Mouse (Mus musculus) layer of hippocampus, adult 8-10 months (tissue): ENCODE results near the gene Enah. TPM values are rescaled to one million over a fixed set of nuclear protein-coding genes. Genes with fewer than 3 reads are reported as not detected.

Source experiments
- DNase-seq, 2 experiments: peaks; one replicate each; pipeline ENCODE4 v3.0.0; 2022; ENCODE audit warnings: low spot score in 2 of 2
- total RNA-seq, 4 experiments: library from RNA; stranded (reverse); gene quantifications; 2 replicates each; pipeline ENCODE4 v1.2.4; 2022

The Enah gene
- total RNA-seq, 4 experiments from 2014 or later, result 174 to 214 (median 191) TPM

DNA sequence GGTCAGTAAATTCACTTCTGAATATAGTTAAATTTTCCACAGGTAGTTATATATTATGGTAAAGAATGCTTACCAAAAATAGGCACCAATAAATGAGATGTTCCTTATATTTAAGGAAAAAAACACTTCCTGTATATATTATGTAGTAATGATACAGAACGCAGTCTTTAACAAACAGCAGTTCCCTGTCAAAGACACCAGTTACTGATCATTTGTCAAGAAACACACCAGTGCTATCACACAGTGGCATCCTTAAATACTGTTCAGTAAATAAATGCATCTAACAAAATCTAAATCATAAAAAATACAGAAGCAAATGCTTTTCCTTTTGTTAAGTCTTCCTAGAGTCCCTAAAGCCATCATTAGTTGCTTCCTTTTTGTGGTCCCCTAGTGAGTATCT lies 54.5 kb downstream of the Enah start:
- no peak for DNase-seq

DNA sequence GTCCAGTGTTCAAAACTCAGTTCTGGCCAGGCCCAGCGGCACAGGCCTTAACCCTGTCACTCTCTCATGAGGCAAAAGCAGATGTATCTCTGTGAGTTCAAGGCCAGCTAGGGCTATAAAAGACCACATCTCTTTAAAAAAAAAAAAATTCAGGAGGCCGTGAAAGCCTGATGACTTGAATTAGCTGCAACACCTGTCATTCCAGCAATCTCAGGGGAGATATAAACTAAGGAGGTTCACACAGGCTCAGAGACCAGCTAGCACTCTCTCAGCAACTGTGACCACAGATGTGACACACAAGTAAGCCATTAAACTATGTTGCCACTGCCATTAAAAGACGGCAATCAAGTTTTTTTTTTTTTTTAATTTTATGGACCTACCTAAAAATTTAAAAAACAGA lies 56.0 kb downstream of the Enah start:
- no peak for DNase-seq

DNA sequence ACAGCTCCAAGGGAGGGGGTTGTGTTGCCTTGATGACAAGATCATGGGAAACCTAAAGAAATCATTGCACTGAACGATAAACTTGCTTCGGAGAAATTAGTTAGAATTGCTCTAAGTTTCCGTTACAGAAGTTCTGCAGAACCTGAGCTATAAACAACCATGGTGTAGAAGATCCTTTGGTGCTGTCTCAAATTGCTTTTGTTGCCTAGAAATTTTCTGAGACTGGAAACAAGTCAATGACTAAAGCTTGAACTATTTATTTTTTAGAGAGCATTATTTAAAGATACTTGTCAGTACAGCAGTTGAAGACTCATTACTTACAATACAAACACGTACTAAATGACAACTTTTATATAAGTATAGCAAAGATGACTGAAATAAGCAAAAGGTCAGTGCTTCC lies 56.4 kb downstream of the Enah start:
- no peak for DNase-seq

DNA sequence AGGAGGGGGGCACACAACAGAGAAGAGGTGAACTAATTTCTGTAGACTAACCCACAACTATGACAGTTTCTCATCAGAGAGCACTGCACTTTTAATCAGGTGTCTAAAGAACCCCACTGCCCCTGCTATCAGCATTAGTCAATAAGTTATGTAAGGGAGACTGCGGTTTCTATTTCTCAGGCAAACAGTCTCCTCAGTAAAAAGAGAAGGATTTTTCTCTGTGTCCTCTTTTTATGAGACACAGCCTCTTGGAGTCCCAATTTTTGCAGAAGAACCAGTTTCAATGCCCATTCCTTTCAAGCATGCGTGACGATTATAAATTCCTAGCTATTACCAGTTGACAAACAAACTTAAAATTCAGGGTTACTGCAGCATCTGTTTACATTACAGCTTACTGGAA lies 59.4 kb downstream of the Enah start:
- DNase-seq, result no peak

DNA sequence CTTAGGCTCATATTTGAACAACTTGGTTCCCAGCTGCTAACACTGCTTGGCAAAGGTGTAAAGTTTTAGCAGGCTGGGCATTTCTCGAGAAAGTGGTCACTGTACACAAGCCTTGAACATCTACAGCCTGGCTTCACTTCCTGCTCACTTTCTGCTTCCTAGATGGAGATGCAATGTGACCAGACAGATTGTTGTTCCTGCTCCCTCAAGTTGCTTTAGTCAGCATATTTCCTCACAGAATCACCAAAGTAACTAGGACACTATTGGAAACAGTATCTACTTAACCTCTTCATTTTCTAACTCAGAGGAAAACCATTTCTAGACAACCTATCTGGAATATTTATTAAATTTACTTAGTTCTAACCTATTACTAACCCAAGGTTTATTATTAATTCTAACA lies 61.4 kb downstream of the Enah start:
- no peak for DNase-seq

DNA sequence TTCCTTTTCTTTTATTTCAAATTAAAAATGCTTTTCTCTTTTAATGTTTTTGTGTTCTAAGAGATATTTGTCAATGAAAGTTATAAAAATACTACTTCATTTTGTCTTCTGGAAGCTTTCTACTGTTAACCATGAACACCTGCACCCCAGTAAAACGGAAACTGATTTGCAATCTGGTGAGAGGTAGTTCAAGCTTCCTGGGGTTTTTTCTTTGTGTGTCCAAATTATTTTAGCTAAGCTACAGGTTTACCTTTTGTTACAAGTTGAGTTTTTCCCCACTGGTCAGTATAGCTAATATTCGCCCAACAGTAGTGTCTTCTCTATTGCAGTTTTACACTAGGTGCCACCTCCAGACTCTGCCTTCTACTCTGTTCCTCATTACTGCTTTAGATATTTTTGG lies 62.1 kb downstream of the Enah start:
- no peak for DNase-seq

DNA sequence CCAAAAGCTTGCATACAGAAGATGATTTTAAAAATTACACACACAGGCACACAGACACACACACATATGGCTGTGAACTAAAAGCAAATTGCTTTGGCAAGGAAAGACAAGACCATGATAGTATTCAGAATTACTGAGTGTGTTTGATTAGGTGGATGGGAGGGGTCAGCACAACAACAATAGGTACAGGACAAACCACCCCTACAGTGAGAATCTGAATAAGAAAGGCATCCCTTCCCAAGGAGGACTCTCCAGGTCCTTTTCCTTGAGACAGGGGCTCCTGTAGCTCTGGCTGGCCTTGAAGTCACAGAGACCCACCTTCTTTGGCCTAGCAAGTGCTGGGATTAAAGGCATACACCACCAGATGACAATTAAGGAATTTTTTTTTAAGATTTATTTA lies 66.2 kb downstream of the Enah start:
- DNase-seq, result no peak

DNA sequence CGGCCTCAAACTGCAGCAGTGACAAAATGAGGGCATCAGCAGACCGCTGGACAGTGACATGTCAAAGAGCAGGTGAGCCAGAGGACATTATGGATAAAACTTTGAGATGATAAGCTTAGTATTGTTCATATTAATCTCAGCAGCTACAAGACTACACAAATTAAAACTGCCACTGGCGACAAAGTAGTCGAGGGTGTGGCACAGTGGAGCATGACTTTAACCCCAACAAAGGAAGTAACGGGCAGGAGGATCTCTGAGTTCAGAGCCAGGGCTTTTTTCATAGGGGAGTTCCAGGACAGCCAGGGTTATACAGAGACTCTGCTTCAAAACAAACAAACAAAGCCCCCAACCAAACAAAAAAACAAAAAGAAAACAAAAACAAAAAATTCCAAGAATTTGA lies 68.5 kb downstream of the Enah start:
- no peak for DNase-seq

DNA sequence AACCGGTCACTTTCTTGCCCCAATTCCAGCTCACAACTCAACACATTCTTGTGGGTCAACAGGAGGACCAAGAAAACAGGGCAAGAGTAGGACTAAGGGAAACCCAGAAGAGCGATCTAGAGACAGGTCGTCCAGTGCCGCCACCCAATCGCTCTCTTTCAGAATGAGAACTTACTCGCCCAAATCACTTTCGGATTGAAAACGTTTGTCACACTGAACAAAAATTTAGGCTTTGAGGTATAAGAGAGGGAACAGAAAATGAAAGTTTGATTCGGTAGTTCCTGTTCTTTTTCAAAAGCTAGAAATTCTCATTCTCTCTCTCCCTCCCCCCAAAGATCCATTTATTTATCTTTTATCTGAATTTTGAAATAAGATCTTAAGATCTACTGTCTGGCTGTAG lies 69.1 kb downstream of the Enah start:
- DNase-seq, result no peak

DNA sequence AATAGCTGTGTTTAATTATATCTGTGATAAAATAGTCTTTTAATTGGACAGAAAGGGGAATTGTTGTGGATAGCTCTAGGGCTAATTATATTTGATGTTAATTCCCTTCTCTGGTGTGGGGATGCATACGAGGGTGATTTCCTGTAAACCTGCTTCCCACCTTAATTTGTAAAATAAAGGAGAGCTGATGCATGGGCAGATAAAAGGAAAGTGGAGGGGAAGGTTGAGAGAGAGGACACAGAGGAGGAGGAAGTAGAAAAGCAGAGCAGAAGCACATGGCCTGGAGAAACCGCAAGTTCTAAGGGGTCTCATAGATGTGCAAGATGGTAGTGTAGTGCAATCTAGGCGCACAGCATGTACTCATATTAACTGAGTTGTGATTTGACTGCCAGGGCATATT lies 71.6 kb downstream of the Enah start:
- no peak for DNase-seq

DNA sequence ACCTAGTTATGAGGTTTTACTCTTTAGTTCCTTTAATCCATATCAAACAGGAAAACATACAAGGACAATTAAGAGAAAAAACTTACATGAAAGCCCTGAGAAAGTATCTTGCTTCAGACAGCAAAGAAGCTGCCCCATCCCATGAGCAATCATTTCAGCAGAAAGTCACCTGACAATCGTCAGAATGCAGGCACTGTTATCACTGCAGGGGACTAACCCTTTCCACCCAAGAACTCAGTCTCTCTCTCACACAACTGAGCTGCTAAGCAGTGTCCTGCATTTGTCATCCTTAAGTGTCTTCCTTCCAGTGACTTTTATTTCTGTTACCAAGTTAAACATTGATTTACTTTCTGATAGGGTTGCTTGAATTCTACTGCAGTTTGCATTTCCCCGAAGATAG lies 82.7 kb downstream of the Enah start:
- no peak for DNase-seq

DNA sequence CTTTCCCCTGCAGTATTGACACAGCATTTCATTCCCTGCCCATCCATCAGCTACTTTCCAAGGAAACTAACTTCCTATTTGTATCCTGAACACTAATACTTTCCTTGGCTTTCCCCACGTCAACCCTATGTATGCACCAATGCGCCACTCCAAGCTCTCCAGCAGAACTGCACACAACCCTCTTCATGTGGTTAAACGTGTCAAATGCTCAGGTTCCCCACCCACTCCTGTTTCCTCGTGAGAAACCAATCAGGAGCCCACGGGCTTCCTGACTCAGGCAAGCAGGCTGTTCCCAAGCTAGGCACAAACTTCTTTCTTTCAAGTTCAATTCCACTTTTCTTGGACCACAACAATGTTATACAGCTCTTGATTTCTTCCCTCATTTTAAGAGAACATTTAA lies 91.4 kb downstream of the Enah start:
- no peak for DNase-seq

DNA sequence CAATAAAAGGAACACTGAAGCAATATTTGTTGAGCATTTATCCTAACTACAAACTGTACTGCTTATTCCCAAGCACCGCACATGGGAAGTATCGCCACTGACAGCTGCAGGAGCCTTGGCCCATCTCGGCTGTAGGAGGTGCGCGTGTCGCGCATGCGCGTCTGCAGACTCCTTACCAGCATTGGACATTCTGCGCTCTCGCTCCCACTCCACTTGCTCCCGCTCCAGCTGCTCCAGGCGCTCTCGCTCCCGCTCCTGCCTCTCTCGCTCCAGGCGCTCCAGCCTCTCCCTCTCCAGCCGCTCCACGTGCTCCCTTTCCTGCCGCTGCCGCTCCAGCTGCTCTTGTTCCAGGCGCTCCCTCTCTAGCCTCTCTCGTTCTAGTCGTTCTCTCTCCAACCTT lies 96.4 kb downstream of the Enah start:
- peak; percentile 22 to 47 for DNase-seq

DNA sequence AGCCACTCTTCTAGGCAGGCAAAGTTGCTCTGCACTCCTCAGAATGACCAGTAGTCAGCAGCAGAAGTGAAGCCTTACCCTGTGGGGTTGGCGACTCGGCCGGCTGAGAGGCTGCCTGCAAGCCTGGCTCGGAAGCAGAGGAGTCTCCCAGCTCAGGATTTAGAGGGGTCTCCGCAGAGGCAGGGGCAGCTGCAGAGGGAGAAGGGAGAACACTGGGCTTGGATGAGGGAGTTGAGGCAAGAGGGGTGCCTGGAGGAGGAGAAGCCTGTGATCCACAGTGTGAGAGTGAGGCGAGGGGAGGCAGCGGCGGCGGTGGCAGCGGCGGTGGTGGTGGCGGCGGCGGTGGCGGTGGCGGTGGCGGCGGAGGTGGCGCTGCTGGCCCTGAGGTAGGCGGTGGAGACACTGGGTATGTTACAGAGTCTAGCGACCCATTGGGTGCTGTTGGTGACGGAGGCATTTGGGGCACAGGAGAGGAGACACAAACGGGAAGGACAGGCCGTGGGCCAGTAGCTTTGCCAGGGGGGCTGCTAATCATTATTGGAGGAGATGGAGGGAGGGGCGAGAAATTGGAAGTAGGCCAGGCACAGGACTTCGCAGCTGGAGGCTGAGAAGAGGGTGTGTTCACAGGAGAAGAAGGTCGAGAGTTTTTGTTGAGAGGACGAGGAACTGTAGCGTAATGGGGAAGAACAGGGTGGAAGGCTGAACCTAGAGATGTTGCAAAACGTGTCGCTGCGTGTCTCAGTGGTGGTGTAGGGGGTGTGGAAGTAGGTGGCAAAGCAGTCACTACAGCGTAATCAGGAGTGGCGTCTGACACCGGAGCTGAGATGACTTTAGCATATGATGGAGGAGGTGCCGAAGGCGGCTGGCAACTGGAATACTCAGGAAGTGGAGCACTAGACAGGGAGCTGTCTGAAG lies 98.0 kb downstream of the Enah start:
- no peak for DNase-seq

DNA sequence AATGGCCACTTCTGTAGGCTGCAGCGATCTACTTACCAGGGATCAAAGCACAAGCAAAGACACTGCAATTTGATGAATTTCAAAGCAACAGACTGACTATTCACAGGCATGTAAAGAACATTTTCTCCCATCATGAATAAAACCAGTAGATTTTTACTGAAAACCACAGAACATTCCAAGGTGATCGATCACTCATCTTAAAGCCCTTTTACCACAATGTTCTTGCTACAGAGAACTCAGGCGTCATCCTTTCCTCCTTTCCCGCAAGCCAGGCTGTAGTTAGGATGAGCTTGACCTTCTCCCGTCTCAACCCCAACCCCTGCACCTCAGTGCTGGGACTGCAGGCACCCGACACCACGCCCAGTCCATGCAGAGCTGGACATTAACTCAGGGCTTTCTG lies 107.9 kb downstream of the Enah start:
- no peak for DNase-seq

DNA sequence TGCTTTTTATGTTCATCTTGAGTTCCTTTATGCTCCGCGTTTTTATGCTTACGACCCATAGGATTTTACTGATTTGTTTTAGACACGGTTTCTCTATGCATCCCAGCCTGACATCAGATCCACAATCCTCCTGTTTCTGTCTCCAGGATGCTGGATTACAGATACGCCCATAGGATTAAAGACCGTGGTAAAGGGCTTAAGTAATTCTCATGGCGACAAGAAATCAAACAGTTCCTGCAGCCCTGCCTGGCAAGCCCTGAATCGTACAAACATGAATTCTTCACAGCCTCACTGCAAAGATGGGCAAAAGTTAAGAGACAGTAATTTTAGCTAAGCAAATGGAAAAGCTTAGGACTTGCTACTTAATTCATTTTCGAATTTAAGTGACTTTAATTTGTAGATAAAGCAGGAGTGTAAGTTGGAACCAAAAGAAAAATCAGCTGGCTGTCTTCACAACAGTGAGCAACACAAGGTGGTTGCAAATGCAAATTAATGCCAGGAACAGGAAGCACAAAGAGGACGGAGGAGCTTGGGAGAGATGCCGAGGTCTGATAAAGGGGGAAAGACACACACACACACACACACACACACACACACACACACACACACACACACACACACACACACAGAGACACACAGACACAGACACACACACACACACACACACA lies 118.0 kb downstream of the Enah start:
- DNase-seq, result no peak

DNA sequence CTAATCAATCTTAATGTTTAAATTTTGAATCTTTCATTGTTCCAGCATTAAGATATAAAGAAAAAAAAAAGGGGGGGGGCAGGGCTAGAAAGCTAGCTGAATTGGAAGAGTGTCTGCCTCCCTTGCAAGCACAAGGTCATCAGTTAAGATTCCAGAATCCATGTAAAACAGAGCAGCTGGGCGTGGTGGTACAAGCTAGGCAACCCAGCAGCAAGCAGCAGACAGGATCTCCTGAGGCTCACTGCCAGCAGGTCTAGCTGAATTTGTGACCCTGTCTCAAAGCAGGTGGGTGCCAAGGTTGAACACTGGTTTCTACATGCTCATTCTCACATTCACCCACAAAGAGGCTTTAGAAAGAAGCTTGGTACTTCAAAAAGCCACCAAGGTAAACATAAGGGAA lies 118.9 kb downstream of the Enah start:
- DNase-seq, result no peak

DNA sequence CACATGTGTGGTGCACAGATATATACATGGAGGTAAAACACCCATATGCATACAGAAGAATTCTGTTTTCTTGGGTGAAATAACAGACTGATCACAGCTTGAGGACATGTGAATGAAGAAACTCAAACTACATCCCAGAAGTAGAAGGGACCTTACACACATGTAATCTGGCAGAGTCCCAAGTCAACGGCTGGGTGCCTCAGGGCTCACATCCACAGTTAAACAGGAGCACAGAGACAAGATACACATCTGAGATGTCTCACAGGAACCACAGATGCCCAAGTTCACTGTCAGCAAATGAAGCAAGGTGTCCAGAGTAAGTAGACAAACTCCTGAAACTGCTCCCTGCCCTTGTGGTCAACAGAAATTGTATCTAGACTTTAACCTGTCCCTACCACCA lies 120.8 kb downstream of the Enah start:
- no peak for DNase-seq

DNA sequence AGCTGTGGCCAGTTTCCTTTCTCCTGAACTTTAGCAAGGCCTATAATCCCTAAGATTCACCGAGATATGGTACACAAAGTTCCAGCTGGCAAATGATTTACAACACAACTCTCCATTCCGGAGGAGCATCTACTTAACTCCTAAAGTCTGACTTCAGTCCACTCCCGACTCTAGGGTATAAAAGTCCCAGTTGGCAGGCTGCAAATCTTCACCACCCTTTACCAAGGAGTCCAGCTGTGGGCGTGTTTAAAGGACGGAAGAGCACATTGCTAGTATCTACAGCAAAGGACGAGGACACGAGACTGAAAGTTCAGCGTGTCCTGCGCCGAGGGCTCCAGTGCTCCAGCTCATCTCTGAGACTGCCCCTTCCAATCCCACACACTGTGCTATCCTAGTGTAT lies 122.8 kb downstream of the Enah start:
- no peak for DNase-seq

DNA sequence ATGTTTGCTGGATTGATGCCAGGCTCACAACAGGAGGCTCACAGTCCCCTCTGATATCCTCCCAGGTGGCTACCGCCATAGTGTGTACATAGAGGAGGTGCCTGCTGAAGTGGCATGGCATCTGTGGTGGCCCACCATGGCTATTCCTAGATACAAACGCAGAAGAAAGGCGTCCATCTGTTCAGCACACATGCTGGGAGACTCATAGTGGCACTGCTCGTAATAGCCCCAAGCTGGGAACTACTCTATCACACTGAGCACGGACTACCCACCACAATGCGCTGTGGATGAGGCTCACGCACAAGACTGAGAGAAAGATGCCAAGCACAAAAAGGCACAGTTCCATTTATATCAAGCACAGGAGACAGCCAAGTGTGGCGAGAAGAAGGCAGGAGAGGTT lies 126.1 kb downstream of the Enah start:
- peak; percentile 42 to 45 for DNase-seq

DNA sequence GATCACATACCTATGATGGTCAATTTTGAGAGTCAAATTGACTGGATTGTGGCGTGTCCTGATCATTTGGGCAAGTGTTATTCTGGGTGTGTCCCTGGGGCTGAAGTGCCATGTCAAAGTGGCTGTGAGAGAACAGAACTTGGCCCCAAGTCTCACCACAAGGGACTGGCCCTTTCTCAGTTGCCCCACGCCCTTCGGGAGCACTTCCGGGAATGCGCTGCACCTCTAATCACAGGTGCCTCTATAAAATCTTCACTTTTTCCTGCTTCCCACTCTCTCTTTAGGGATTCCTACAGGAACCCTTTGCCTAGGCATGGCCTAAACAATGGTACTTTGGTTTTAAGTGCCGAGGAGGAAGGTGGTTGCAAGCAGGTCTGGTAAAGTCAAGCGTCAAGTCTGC lies 130.1 kb downstream of the Enah start:
- DNase-seq, result no peak

DNA sequence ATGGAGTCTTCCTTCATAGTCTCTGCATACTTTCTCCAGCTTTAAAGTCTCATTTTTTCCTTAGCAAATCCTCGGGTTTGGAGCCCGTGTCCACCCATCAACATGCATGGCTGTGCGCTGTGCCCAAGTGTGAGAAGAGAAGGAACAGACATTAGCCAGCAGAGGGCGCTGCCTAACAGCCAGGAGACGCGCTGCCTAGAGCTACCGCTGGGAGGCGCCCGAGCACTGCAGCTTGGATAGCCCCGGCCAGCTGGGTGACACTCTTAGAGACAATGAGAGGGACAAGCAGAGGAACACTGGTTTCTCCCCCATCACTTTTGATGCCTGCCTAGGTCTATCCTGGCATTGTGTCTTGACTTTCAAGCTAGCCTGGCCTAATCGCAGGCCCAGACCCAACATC lies 131.0 kb downstream of the Enah start:
- DNase-seq, result peak; percentile 78 to 94

DNA sequence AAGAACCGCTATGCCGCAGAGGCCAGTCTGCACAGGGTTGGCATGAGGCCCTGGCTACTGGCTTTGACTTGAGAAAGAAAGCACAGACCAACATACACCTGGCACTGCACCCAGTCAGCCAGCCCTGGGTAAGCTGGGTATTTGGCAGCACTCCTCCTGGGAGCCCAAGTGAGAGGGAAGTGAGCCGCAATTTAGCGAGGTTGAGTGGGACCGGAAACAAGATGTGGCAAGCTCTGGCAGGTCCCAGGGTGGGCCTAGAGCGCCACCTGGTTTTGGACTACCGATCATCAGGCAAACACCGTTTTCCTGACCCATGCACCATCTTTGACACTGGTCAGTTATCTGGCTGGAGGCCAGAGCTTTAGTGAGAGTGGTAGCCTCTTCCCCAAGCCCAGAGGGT lies 138.3 kb downstream of the Enah start:
- peak in 1 of 2 experiments; percentile 33 for DNase-seq
